Mouse (Mus musculus): ENCODE data around the gene Tkt.

DNA sequence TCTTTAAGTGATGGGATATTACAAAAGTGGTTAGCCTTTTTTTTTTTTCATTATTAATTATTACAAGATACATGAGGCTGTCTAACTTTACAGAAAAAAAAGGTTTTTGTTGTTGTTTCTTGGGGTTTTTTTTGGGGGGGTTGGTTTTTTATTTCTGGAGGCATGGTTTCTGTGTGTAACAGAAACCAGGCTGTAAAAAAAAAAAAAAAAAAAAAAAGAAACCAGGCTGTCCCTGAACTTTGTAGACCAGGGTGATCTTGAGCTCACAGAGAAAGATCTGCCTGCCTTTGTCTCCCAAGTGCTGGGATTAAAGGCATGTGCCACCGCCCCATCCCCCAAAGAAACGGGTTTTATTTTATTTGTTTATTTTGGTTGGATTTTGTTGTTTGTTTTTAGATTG lies 3.8 kb downstream of the Tkt start:
- no peak for TF ChIP-seq CTCF (conservative IDR thresholded peaks at IDR 0.05; ENCODE audit: low read length)
- no peak for TF ChIP-seq NANOG (IDR thresholded peaks at IDR 0.05; ENCODE audit: borderline replicate concordance, low read length)
- TF ChIP-seq POU5F1 (IDR thresholded peaks at IDR 0.05; ENCODE audit: borderline replicate concordance, low read length) = no peak
